In genomic region chr5:140082204-140082812, GRCm38 (mm10) we compare ENCODE assay signal across 10 mouse cellular contexts.
DNase-seq lines count a peak whose midpoint lies in the region; ATAC-seq and TF ChIP-seq lines count a peak whose summit lies in the region.
"Had no signal": no experiment of that assay in that cellular context is flagged by ENCODE, and none has a peak within 500 bp of the region (broad histone marks: within the 10 kb centered on the region; RNA-seq: fewer than 3 reads in every experiment).

No protein-coding gene starts in this region.

- TF ChIP-seq CTCF in brain, embryonic 14.5 days (IDR thresholded peaks at IDR 0.05; ENCODE audit: borderline replicate concordance, extremely low read depth, insufficient read depth, insufficient read length), result no peak

- DNase-seq in kidney, postnatal 25 days, result no peak
- peak; percentile 86 for DNase-seq in NIH3T3 (ENCODE audit: low read depth)
- DNase-seq in brain, embryonic 14.5 days (ENCODE audit: low read depth), result peak; percentile 92
- no peak for DNase-seq in adrenal gland, postnatal 14 days
- DNase-seq in ovary, postnatal 36 days (ENCODE audit: low spot score), result no peak
- DNase-seq: adrenal gland, postnatal 25 days had no signal

- no peak overlapping the region for H3K4me2 ChIP-seq in kidney, embryonic 16.5 days (replicated peaks; ENCODE audit: low read depth, low read length)
- no peak overlapping the region for H3K4me2 ChIP-seq in intestine, embryonic 16.5 days (ENCODE audit: low read depth, low read length)
- H3K4me2 ChIP-seq: hindbrain, embryonic 15.5 days had no signal

- no peaks in the 10 kb centered on the region for H3K36me3 ChIP-seq in kidney, embryonic 16.5 days (ENCODE audit: insufficient read depth, low read length)
- H3K36me3 ChIP-seq in intestine, embryonic 16.5 days (ENCODE audit: control insufficient read depth, insufficient read depth, low read length), result no peaks in the 10 kb centered on the region
- H3K36me3 ChIP-seq: hindbrain, embryonic 15.5 days had no signal

- no peak for TF ChIP-seq POLR2A in brain, embryonic 14.5 days (IDR thresholded peaks at IDR 0.05; ENCODE audit: borderline replicate concordance, extremely low read depth, insufficient read depth, insufficient read length, poor library complexity, severe bottlenecking)

- ATAC-seq in kidney, embryonic 16.5 days (ENCODE audit: low FRiP score, low TSS enrichment), result peak; percentile 39; the same call in 1 of the 2 replicates
- ATAC-seq in intestine, embryonic 16.5 days, result peak; percentile 70; the same call in 1 of the 2 replicates
- ATAC-seq in monocyte, adult 5-6 weeks (replicated peaks; ENCODE audit: insufficient number of reproducible peaks, low FRiP score, low TSS enrichment, poor library complexity, severe bottlenecking), result no peak

- no peak overlapping the region for H3K9ac ChIP-seq in kidney, embryonic 16.5 days (replicated peaks; ENCODE audit: low read length)
- no peak overlapping the region for H3K9ac ChIP-seq in intestine, embryonic 16.5 days (ENCODE audit: low read depth, low read length)
- H3K9ac ChIP-seq: hindbrain, embryonic 15.5 days had no signal

- H3K9me3 ChIP-seq in kidney, embryonic 16.5 days (ENCODE audit: low read length), result no peaks in the 10 kb centered on the region
- H3K9me3 ChIP-seq in intestine, embryonic 16.5 days (ENCODE audit: control insufficient read depth, low read length), result no peaks in the 10 kb centered on the region
- H3K9me3 ChIP-seq: hindbrain, embryonic 15.5 days had no signal

- H3K4me1 ChIP-seq in kidney, embryonic 16.5 days (ENCODE audit: insufficient read depth, low read length), result peaks cover 10% of the 10 kb centered on the region
- no peaks in the 10 kb centered on the region for H3K4me1 ChIP-seq in intestine, embryonic 16.5 days (ENCODE audit: control insufficient read depth, insufficient read depth, low read length)

- H3K4me3 ChIP-seq in kidney, embryonic 16.5 days (ENCODE audit: low read length), result no peak overlapping the region
- no peak overlapping the region for H3K4me3 ChIP-seq in intestine, embryonic 16.5 days (ENCODE audit: low read length)
- H3K4me3 ChIP-seq: hindbrain, embryonic 15.5 days had no signal

- H3K27ac ChIP-seq in kidney, embryonic 16.5 days (ENCODE audit: low read length), result no peak overlapping the region
- H3K27ac ChIP-seq in intestine, embryonic 16.5 days (ENCODE audit: low read length), result no peak overlapping the region
- H3K27ac ChIP-seq: hindbrain, embryonic 15.5 days had no signal

- WGBS in kidney, embryonic 16.5 days, result 34% methylated on average over 11 of the region's 11 CpGs
- WGBS in intestine, embryonic 16.5 days, result 39% methylated on average over 11 of the region's 11 CpGs

- no peaks in the 10 kb centered on the region for H3K27me3 ChIP-seq in kidney, embryonic 16.5 days (ENCODE audit: insufficient read depth, low read length)
- no peaks in the 10 kb centered on the region for H3K27me3 ChIP-seq in intestine, embryonic 16.5 days (replicated peaks; ENCODE audit: control insufficient read depth, insufficient read depth, low read length)
- H3K27me3 ChIP-seq: hindbrain, embryonic 15.5 days had no signal

Comparison
In these comparisons a context has a peak if more than half of its experiments do, and no peak if none do; other contexts are left out.
1. DNase-seq: peak in NIH3T3 (single experiment) and brain, embryonic 14.5 days (single experiment); none in kidney, postnatal 25 days (0 of 2), adrenal gland, postnatal 14 days (single experiment) and ovary, postnatal 36 days (single experiment).